Mouse (Mus musculus): ENCODE measurements around the gene Itih1. TPM values are rescaled to one million over a fixed set of nuclear protein-coding genes. Genes with fewer than 3 reads are reported as not detected.

The Itih1 gene
- polyA plus RNA-seq (2016; fragmentation: Nextera tagmentation; extraction: Ambion mirVana) = not detected in 2 replicates

- no peak for ATAC-seq (ENCODE audit: low FRiP score)
- no peak within 1 kb of the TSS for H3K4me3 ChIP-seq
These were observed at the start of gene Itih1 for GRCm38 (mm10) chr14:30943038-30943437. Itih1 (minus strand) TSS chr14:30943289.

GRCm38 (mm10) chr14:30976222-30976621, 33.1 kb upstream of the Itih1 start:
- 84% methylated on average over 3 of the region's 3 CpGs for WGBS
- H3K27ac ChIP-seq = no peak overlapping the region
- no peak for ATAC-seq (ENCODE audit: low FRiP score)

More at GRCm38 (mm10) chr14:30943038-30943437, at the start of gene Itih1:
- H3K4me2 ChIP-seq (replicated peaks) = no peak within 1 kb of the TSS
- WGBS = 95% methylated on average over 7 of the region's 7 CpGs
- no peaks in the 10 kb centered on the region for H3K36me3 ChIP-seq
- 0 out of 2 replicates have a peak, but pooled peaks cover 3% of the 10 kb centered on the region for H3K27me3 ChIP-seq
- H3K4me1 ChIP-seq = no peaks in the 10 kb centered on the region
- no peaks in the 10 kb centered on the region for H3K9me3 ChIP-seq (replicated peaks)
- no peak within 1 kb of the TSS for H3K27ac ChIP-seq
- no peak within 1 kb of the TSS for H3K9ac ChIP-seq

GRCm38 (mm10) chr14:30974204-30974603, 31.1 kb upstream of the Itih1 start:
- no peak overlapping the region for H3K4me2 ChIP-seq (replicated peaks)
- no peaks in the 10 kb centered on the region for H3K27me3 ChIP-seq
- H3K36me3 ChIP-seq = peaks cover 52% of the 10 kb centered on the region
- 42% methylated on average over 6 of the region's 6 CpGs for WGBS
- 0 out of 2 replicates have a peak, but pooled peaks cover 2% of the 10 kb centered on the region for H3K4me1 ChIP-seq
- H3K27ac ChIP-seq = peak overlapping the region; percentile 62; the same call in 1 of the 2 replicates
- no peaks in the 10 kb centered on the region for H3K9me3 ChIP-seq (replicated peaks)
- no peak overlapping the region for H3K9ac ChIP-seq
- no peak for ATAC-seq (ENCODE audit: low FRiP score)
- no peak overlapping the region for H3K4me3 ChIP-seq

More at GRCm38 (mm10) chr14:30976222-30976621, 33.1 kb upstream of the Itih1 start:
- H3K27me3 ChIP-seq = no peaks in the 10 kb centered on the region
- H3K4me3 ChIP-seq = no peak overlapping the region
- H3K4me1 ChIP-seq = 0 out of 2 replicates have a peak, but pooled peaks cover 2% of the 10 kb centered on the region
- no peak overlapping the region for H3K9ac ChIP-seq
- H3K4me2 ChIP-seq (replicated peaks) = no peak overlapping the region
- H3K9me3 ChIP-seq (replicated peaks) = no peaks in the 10 kb centered on the region
- H3K36me3 ChIP-seq = peaks cover 45% of the 10 kb centered on the region

GRCm38 (mm10) chr14:30960366-30960765, 17.3 kb upstream of the Itih1 start:
- no peak for ATAC-seq (ENCODE audit: low FRiP score)
- H3K36me3 ChIP-seq = peaks cover 20% of the 10 kb centered on the region
- no peak overlapping the region for H3K9ac ChIP-seq
- 88% methylated on average over 1 of the region's 1 CpGs for WGBS
- no peak overlapping the region for H3K27ac ChIP-seq
- no peaks in the 10 kb centered on the region for H3K4me1 ChIP-seq
- no peak overlapping the region for H3K4me2 ChIP-seq (replicated peaks)
- H3K27me3 ChIP-seq = no peaks in the 10 kb centered on the region
- no peaks in the 10 kb centered on the region for H3K9me3 ChIP-seq (replicated peaks)
- no peak overlapping the region for H3K4me3 ChIP-seq

GRCm38 (mm10) chr14:30959031-30959430, 15.9 kb upstream of the Itih1 start:
- Histone ChIP-seq H3K4me3 (no peak overlapping the region), H3K4me2 (replicated peaks) (no peak overlapping the region), H3K9ac (no peak overlapping the region), H3K27me3 (no peaks in the 10 kb centered on the region), H3K27ac (no peak overlapping the region), H3K9me3 (replicated peaks) (no peaks in the 10 kb centered on the region), H3K4me1 (no peaks in the 10 kb centered on the region), H3K36me3 (peaks cover 24% of the 10 kb centered on the region)
- WGBS = 94% methylated on average over 4 of the region's 4 CpGs
- no peak for ATAC-seq (ENCODE audit: low FRiP score)

DNA sequence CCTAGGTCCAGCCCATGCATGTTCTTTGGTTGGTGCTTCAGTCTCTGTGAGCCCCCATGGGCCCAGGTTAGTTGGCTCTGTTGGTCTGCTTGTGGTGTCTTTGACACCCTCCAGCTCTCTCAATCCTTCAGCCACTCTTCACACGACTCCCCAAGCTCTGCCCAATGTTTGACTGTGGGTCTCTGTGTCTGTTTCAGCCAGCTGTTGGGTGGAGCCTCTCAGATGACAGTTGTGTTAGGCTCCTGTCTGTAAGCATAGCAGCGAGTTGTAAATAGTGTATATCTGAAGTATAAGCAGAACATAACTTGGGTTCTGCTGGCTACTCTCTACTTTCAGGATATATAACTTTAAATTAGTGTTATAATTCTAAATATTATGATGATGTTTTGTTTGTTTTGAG, 15.4 kb upstream of the Itih1 start:
- no peak for ATAC-seq (ENCODE audit: low FRiP score)
- Histone ChIP-seq H3K9ac (no peak overlapping the region), H3K27me3 (no peaks in the 10 kb centered on the region), H3K36me3 (peaks cover 24% of the 10 kb centered on the region), H3K9me3 (replicated peaks) (no peaks in the 10 kb centered on the region), H3K4me2 (replicated peaks) (no peak overlapping the region), H3K4me3 (no peak overlapping the region), H3K4me1 (no peaks in the 10 kb centered on the region), H3K27ac (no peak overlapping the region)
- WGBS = 80% methylated on average over 2 of the region's 2 CpGs

DNA sequence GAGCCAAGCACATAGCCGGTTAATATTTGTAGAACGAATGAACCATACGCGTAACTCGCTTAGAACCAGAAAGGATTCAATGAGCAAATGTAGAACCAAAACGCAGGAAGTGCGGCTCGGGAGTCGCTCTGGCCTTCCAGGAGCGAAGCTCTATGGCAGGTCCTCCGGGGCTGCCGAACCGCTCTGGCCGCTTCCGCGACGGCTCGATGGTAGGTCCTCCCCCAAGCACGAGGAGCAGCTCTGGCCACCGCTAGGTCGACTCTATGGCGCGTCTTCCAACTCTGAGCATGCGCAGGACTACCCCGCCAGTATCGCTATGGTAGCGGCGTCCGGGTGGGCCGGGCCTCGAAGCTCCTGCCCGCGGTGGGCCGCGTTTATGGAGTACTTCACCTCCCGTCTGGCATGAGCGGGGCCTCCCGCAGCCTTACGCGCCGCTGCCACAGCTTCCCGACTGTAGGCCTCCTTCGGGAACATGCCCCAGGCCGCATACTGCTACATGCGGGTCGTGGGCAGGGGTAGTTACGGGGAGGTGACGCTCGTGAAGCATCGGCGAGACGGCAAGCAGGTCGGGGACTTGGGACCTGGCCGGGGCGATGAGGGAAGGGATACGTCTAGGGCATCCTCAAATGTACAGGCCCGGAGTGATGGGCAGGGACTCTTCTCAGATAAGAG, 8.2 kb upstream of the Itih1 start, which contains the start of gene Nek4:
TSS of gene Nek4 (plus strand) at position 224 of the 672 bp plus-strand sequence.
- peak; percentile 99 for ATAC-seq (ENCODE audit: low FRiP score)
- Histone ChIP-seq H3K4me3 (peak within 1 kb of the TSS; percentile 76), H3K36me3 (peaks cover 4% of the 10 kb centered on the region; the same call in 1 of the 2 replicates), H3K9ac (peak within 1 kb of the TSS; percentile 77), H3K9me3 (replicated peaks) (no peaks in the 10 kb centered on the region), H3K4me2 (replicated peaks) (peak within 1 kb of the TSS; percentile 70), H3K4me1 (peaks cover 8% of the 10 kb centered on the region; the same call in 1 of the 2 replicates), H3K27ac (peak within 1 kb of the TSS; percentile 31; the same call in 1 of the 2 replicates), H3K27me3 (no peaks in the 10 kb centered on the region)
- WGBS = under 1% methylated on average over 57 of the region's 57 CpGs

DNA sequence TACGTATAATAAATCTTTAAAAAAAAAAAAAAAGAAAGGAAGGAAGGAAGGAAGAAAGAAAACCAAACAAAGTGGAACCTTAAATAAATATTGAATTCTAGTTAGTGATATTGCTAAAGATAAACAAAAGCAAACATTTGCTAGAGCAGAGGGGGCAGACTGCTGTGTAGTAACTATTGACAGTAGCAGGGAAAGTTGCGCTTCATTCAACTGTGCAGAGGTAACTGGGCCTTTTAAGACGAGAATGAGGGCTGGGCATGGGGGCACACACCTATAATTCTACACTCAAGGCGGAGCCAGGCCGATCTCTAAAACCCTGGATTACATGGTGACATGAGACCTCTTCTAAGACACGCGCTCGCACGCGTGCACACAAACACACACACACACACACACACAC, 6.9 kb upstream of the Itih1 start:
- Histone ChIP-seq H3K4me3 (no peak overlapping the region), H3K27me3 (no peaks in the 10 kb centered on the region), H3K4me1 (peaks cover 8% of the 10 kb centered on the region; the same call in 1 of the 2 replicates), H3K27ac (no peak overlapping the region), H3K9ac (no peak overlapping the region), H3K4me2 (replicated peaks) (no peak overlapping the region), H3K36me3 (peaks cover 4% of the 10 kb centered on the region; the same call in 1 of the 2 replicates), H3K9me3 (replicated peaks) (no peaks in the 10 kb centered on the region)
- WGBS = 95% methylated on average over 10 of the region's 10 CpGs
- no peak for ATAC-seq (ENCODE audit: low FRiP score)

DNA sequence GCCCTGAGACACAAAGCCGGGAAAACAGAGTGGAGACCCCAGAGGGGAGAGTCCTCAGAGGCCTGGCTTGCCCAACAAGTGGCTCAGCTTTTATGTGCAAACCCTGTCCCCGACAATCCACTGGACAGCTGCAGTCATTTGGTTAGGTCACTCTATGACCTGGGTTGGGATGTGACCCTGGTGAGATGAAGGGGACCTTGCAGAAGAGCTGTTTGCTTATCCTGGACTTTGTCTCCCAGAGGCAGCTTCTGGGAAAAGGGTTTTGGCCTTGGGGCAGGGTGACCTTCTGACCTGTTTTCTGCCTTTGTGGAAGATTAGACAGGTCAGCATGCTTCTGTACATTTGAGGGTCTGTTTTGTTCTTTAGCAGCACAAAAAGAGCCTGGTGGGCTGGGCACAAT, 1.7 kb upstream of the Itih1 start:
- Histone ChIP-seq H3K4me1 (no peaks in the 10 kb centered on the region), H3K9me3 (replicated peaks) (no peaks in the 10 kb centered on the region), H3K36me3 (no peaks in the 10 kb centered on the region), H3K27me3 (0 out of 2 replicates have a peak, but pooled peaks cover 3% of the 10 kb centered on the region), H3K4me3 (no peak overlapping the region), H3K27ac (no peak overlapping the region), H3K9ac (no peak overlapping the region; the same call in 1 of the 2 replicates), H3K4me2 (replicated peaks) (no peak overlapping the region)
- ATAC-seq (ENCODE audit: low FRiP score) = no peak
- 77% methylated on average over 2 of the region's 2 CpGs for WGBS

DNA sequence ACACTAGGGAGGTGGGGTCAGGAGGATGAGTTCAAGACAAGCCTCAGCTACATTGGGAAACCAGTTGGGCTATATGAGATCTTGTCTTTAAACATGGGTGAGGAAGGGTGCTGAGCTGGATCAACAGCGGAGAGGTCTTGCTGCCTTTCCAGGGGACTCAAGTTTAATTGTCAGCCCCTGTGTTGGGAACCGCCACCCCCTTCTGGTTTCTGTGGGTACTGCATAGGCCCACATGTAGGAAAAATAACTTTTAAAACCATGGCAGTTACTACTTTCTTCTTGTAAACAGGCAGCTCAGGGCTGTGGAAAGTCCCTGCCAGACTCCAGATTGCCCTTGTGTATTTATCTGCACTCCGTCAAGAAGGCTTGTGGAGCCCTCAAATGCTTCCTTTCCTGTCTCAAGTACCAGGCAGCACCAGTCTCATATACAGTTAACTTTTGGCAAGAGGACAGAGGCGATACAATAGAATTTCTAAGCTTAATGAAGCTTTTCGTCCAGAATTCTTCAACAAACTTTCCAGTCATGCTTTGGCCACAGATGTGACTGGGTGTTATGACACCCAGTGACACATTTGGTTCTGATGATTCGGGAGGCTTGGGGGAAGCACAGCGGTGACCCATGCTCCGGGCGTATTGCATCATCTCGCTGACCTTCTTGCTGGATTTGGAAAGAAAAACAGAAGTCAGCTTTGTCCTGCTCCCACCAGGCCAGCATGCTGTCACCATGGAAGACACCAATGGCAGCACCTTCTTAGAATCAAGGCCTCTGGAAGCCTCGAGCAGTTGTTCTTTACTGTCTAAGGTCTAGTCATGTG, 978 bp upstream of the Itih1 start:
- Histone ChIP-seq H3K27ac (no peak overlapping the region), H3K9ac (no peak overlapping the region), H3K9me3 (replicated peaks) (no peaks in the 10 kb centered on the region), H3K27me3 (0 out of 2 replicates have a peak, but pooled peaks cover 3% of the 10 kb centered on the region), H3K4me1 (no peaks in the 10 kb centered on the region), H3K4me3 (no peak overlapping the region), H3K4me2 (replicated peaks) (no peak overlapping the region), H3K36me3 (no peaks in the 10 kb centered on the region)
- 68% methylated on average over 11 of the region's 11 CpGs for WGBS
- ATAC-seq (ENCODE audit: low FRiP score) = no peak

- Histone ChIP-seq H3K36me3 (no peaks in the 10 kb centered on the region), H3K9ac (no peak overlapping the region), H3K4me1 (no peaks in the 10 kb centered on the region), H3K4me2 (replicated peaks) (no peak overlapping the region), H3K4me3 (no peak overlapping the region), H3K27ac (no peak overlapping the region), H3K27me3 (0 out of 2 replicates have a peak, but pooled peaks cover 3% of the 10 kb centered on the region), H3K9me3 (replicated peaks) (no peaks in the 10 kb centered on the region)
- ATAC-seq (ENCODE audit: low FRiP score) = no peak
- 89% methylated on average over 4 of the region's 4 CpGs for WGBS
These were observed 835 bp downstream of the Itih1 start for GRCm38 (mm10) chr14:30942254-30942653.

DNA sequence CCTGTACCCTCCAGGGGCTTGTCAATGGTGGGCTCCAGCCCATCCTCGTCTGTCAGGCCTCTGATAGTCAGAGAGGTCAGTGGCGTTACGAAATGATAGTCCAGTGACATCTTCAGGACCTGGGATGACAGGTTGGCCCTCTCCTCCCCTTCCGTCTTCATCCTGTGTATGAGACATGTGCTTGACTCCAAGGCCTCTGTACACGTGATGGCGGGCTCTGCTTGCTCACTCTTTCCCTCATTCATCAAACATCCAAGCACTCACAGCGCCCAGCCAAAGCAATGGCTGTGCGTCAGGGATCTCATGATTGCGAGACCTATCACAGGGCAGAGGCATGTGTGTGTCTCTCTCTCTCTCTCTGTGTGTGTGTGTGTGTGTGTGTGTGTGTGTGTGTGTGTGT, 9.7 kb downstream of the Itih1 start:
- no peaks in the 10 kb centered on the region for H3K4me1 ChIP-seq
- no peak overlapping the region for H3K4me2 ChIP-seq (replicated peaks)
- no peak overlapping the region for H3K4me3 ChIP-seq
- no peaks in the 10 kb centered on the region for H3K36me3 ChIP-seq
- ATAC-seq (ENCODE audit: low FRiP score) = no peak
- no peaks in the 10 kb centered on the region for H3K27me3 ChIP-seq
- no peaks in the 10 kb centered on the region for H3K9me3 ChIP-seq (replicated peaks)
- no peak overlapping the region for H3K9ac ChIP-seq
- 91% methylated on average over 9 of the region's 9 CpGs for WGBS
- H3K27ac ChIP-seq = no peak overlapping the region

All from hindbrain, embryonic 12.5 days (tissue).